Comparison of ENCODE assay signal across 22 mouse cellular contexts in genomic region chr17:70341230-70341629, GRCm38 (mm10).
DNase-seq lines count a peak whose midpoint lies in the region; ATAC-seq and TF ChIP-seq lines count a peak whose summit lies in the region.
"Had no signal": no experiment of that assay in that cellular context is flagged by ENCODE, and none has a peak within 500 bp of the region (broad histone marks: within the 10 kb centered on the region; RNA-seq: fewer than 3 reads in every experiment).

No protein-coding gene starts in this region.

- TF ChIP-seq CTCF in gastrocnemius, adult 2 months (IDR thresholded peaks at IDR 0.05), result no peak

- no peaks in the 10 kb centered on the region for H3K36me3 ChIP-seq in limb, embryonic 11.5 days (ENCODE audit: control insufficient read depth, insufficient read depth, low read length)
- no peaks in the 10 kb centered on the region for H3K36me3 ChIP-seq in limb, embryonic 10.5 days
- H3K36me3 ChIP-seq in hindbrain, embryonic 14.5 days (replicated peaks; ENCODE audit: control insufficient read depth, insufficient read depth), result no peaks in the 10 kb centered on the region
- H3K36me3 ChIP-seq in limb, embryonic 14.5 days (ENCODE audit: control insufficient read depth, insufficient read depth, low read length), result no peaks in the 10 kb centered on the region
- H3K36me3 ChIP-seq: kidney, embryonic 15.5 days; midbrain, embryonic 10.5 days had no signal

- peak; percentile 28 for DNase-seq in embryo, embryonic 11 days
- DNase-seq in embryo, embryonic 9.5 days (ENCODE audit: extremely low spot score), result no peak
- DNase-seq in limb, embryonic 11.5 days (ENCODE audit: low spot score), result peak; percentile 40
- no peak for DNase-seq in limb, embryonic 10.5 days (ENCODE audit: low spot score)
- DNase-seq in hindbrain, embryonic 14.5 days (ENCODE audit: low spot score), result no peak
- DNase-seq in limb, embryonic 14.5 days (ENCODE audit: low spot score), result peak; percentile 51
- DNase-seq in right cerebral cortex, postnatal 36 days (ENCODE audit: low spot score in 2 of 2), result no peak
- DNase-seq in gastrocnemius, adult 2 months, result no peak
- DNase-seq: gastrocnemius, postnatal 14 days; heart, adult 11 months; kidney, adult 11 months; liver, postnatal 0 days; retina, postnatal 1 day; thymus, postnatal 25 days had no signal

- TF ChIP-seq POLR2A in limb, embryonic 14.5 days (IDR thresholded peaks at IDR 0.05; ENCODE audit: borderline replicate concordance, extremely low read depth, insufficient read depth, insufficient read length), result no peak

- ATAC-seq in limb, embryonic 11.5 days (ENCODE audit: insufficient number of reproducible peaks, low FRiP score, low TSS enrichment, low read depth), result 0 out of 2 replicates have a peak, but pooled peaks have one; percentile 37
- no peak for ATAC-seq in hindbrain, embryonic 14.5 days (ENCODE audit: low FRiP score)
- peak; percentile 53; the same call in 1 of the 2 replicates for ATAC-seq in limb, embryonic 14.5 days (ENCODE audit: low FRiP score, low read depth)
- ATAC-seq: liver, postnatal 0 days; lung, postnatal 0 days had no signal

- H3K4me1 ChIP-seq in limb, embryonic 11.5 days (ENCODE audit: control insufficient read depth, insufficient read depth, low read length), result peaks cover 4% of the 10 kb centered on the region; the same call in 1 of the 2 replicates
- no peaks in the 10 kb centered on the region for H3K4me1 ChIP-seq in limb, embryonic 10.5 days
- H3K4me1 ChIP-seq in hindbrain, embryonic 14.5 days (replicated peaks; ENCODE audit: control insufficient read depth, insufficient read depth, low read length), result no peaks in the 10 kb centered on the region
- H3K4me1 ChIP-seq in limb, embryonic 14.5 days (ENCODE audit: control insufficient read depth, insufficient read depth, low read length), result peaks cover 7% of the 10 kb centered on the region
- H3K4me1 ChIP-seq: forebrain, embryonic 13.5 days; kidney, embryonic 15.5 days; midbrain, embryonic 10.5 days had no signal

- 56% methylated on average over 8 of the region's 8 CpGs for WGBS in limb, embryonic 11.5 days
- WGBS in limb, embryonic 10.5 days, result 82% methylated on average over 8 of the region's 8 CpGs
- 73% methylated on average over 8 of the region's 8 CpGs for WGBS in hindbrain, embryonic 14.5 days
- WGBS in limb, embryonic 14.5 days, result 21% methylated on average over 8 of the region's 8 CpGs

- H3K27ac ChIP-seq in limb, embryonic 11.5 days (replicated peaks; ENCODE audit: low read depth, low read length), result peak overlapping the region; percentile 18; the same call in 1 of the 2 replicates
- no peak overlapping the region for H3K27ac ChIP-seq in limb, embryonic 10.5 days
- peak overlapping the region; percentile 6; the same call in 1 of the 2 replicates for H3K27ac ChIP-seq in hindbrain, embryonic 14.5 days
- 0 out of 2 replicates have a peak overlapping the region, but pooled peaks have one; percentile 58 for H3K27ac ChIP-seq in limb, embryonic 14.5 days (replicated peaks; ENCODE audit: low read depth, low read length)
- no peak overlapping the region for H3K27ac ChIP-seq in gastrocnemius, adult 2 months
- H3K27ac ChIP-seq: forebrain, embryonic 13.5 days; kidney, embryonic 15.5 days; macrophage; midbrain, embryonic 10.5 days had no signal

- intact Hi-C loops in gastrocnemius, adult 2 months (cut with DNase I), result no loop called here

- no peaks in the 10 kb centered on the region for H3K27me3 ChIP-seq in limb, embryonic 11.5 days (ENCODE audit: control insufficient read depth, insufficient read depth, low read length)
- H3K27me3 ChIP-seq in limb, embryonic 10.5 days (ENCODE audit: low read depth, poor library complexity, severe bottlenecking), result no peaks in the 10 kb centered on the region
- no peaks in the 10 kb centered on the region for H3K27me3 ChIP-seq in hindbrain, embryonic 14.5 days (ENCODE audit: control insufficient read depth, insufficient read depth, low read length)
- no peaks in the 10 kb centered on the region for H3K27me3 ChIP-seq in limb, embryonic 14.5 days (ENCODE audit: control insufficient read depth, insufficient read depth, low read length)
- H3K27me3 ChIP-seq: forebrain, embryonic 13.5 days; kidney, embryonic 15.5 days had no signal

- H3K9me3 ChIP-seq in limb, embryonic 11.5 days (ENCODE audit: control insufficient read depth, low read length), result no peaks in the 10 kb centered on the region
- no peaks in the 10 kb centered on the region for H3K9me3 ChIP-seq in limb, embryonic 10.5 days (replicated peaks)
- no peaks in the 10 kb centered on the region for H3K9me3 ChIP-seq in hindbrain, embryonic 14.5 days (ENCODE audit: control insufficient read depth, low read length)
- H3K9me3 ChIP-seq in limb, embryonic 14.5 days (ENCODE audit: control insufficient read depth, low read length), result no peaks in the 10 kb centered on the region
- H3K9me3 ChIP-seq: forebrain, embryonic 13.5 days; kidney, embryonic 15.5 days; midbrain, embryonic 10.5 days had no signal

- no peak overlapping the region for H3K9ac ChIP-seq in limb, embryonic 11.5 days (ENCODE audit: low read length)
- no peak overlapping the region for H3K9ac ChIP-seq in hindbrain, embryonic 14.5 days
- H3K9ac ChIP-seq in limb, embryonic 14.5 days (ENCODE audit: low read depth, low read length, severe bottlenecking), result no peak overlapping the region
- H3K9ac ChIP-seq: forebrain, embryonic 13.5 days; kidney, embryonic 15.5 days; liver, postnatal 0 days had no signal

- H3K4me3 ChIP-seq in limb, embryonic 11.5 days (ENCODE audit: low read depth, low read length), result no peak overlapping the region
- no peak overlapping the region for H3K4me3 ChIP-seq in limb, embryonic 10.5 days
- no peak overlapping the region for H3K4me3 ChIP-seq in hindbrain, embryonic 14.5 days (replicated peaks; ENCODE audit: low read length)
- no peak overlapping the region for H3K4me3 ChIP-seq in limb, embryonic 14.5 days (replicated peaks; ENCODE audit: low read length)
- no peak overlapping the region for H3K4me3 ChIP-seq in gastrocnemius, adult 2 months
- H3K4me3 ChIP-seq: erythroblast, embryonic 14.5 days; forebrain, embryonic 13.5 days; kidney, embryonic 15.5 days; midbrain, embryonic 10.5 days had no signal

- no peak overlapping the region for H3K4me2 ChIP-seq in limb, embryonic 11.5 days (ENCODE audit: low read depth, severe bottlenecking)
- H3K4me2 ChIP-seq in hindbrain, embryonic 14.5 days (replicated peaks), result no peak overlapping the region
- peak overlapping the region; percentile 32; the same call in 1 of the 2 replicates for H3K4me2 ChIP-seq in limb, embryonic 14.5 days (replicated peaks; ENCODE audit: low read depth, low read length, severe bottlenecking)
- H3K4me2 ChIP-seq: forebrain, embryonic 13.5 days; heart, embryonic 11.5 days; kidney, embryonic 15.5 days; liver, embryonic 11.5 days had no signal

Comparison
In these comparisons a context has a peak if more than half of its experiments do, and no peak if none do; other contexts are left out.
1. DNase-seq: peak in embryo, embryonic 11 days (single experiment), limb, embryonic 11.5 days (single experiment) and limb, embryonic 14.5 days (single experiment); none in embryo, embryonic 9.5 days (single experiment), limb, embryonic 10.5 days (single experiment), hindbrain, embryonic 14.5 days (single experiment), right cerebral cortex, postnatal 36 days (0 of 2) and gastrocnemius, adult 2 months (single experiment).
2. H3K27ac ChIP-seq: peak in limb, embryonic 11.5 days (single experiment), hindbrain, embryonic 14.5 days (single experiment) and limb, embryonic 14.5 days (single experiment); none in limb, embryonic 10.5 days (single experiment) and gastrocnemius, adult 2 months (single experiment).